Mouse (Mus musculus) common myeloid progenitor, adult 5-6 weeks (primary cell): ENCODE data around the gene Gna13. TPM values are rescaled to one million over a fixed set of nuclear protein-coding genes. Genes with fewer than 3 reads are reported as not detected.
A peak's percentile ranks its signal among the peaks of the same experiment; 100 is the strongest.

ENCODE experiments used
- ATAC-seq: replicated peaks from 2 replicates; pipeline ENCODE4 v1.8.0; 2016; ENCODE audit warnings: low read depth, mild to moderate bottlenecking, moderate TSS enrichment, inconsistent platforms; ENCODE audit not compliant: poor library complexity, severe bottlenecking
- total RNA-seq: library from RNA; stranded (forward); fragments of 200-1000, 187-1606 nt; gene quantifications from 2 replicates; pipeline ENCODE4 v1.2.3, GENCODE M21; 2017

The Gna13 gene
- total RNA-seq, 1 experiment from 2014 or later: 49.6 TPM

DNA sequence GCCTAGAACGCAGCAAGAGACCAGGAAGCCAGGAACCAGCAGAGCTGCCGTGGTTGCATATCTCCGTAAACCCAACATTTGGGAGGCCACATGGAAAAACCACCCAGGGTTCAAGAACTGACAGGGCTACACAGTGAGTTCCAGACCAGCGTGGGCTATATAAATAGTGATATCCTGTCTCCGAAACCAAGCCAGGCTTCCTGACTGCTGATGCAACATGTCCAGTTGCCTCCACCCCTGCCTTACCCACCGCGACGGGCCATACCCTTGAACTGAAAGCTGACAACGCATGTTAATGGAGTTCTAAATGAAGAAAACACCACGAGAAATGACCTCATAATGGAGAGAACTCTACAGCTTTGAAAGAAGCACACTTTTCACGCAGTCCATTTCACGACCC is 14.2 kb upstream of the Gna13 start:
- peak; percentile 37 for ATAC-seq

DNA sequence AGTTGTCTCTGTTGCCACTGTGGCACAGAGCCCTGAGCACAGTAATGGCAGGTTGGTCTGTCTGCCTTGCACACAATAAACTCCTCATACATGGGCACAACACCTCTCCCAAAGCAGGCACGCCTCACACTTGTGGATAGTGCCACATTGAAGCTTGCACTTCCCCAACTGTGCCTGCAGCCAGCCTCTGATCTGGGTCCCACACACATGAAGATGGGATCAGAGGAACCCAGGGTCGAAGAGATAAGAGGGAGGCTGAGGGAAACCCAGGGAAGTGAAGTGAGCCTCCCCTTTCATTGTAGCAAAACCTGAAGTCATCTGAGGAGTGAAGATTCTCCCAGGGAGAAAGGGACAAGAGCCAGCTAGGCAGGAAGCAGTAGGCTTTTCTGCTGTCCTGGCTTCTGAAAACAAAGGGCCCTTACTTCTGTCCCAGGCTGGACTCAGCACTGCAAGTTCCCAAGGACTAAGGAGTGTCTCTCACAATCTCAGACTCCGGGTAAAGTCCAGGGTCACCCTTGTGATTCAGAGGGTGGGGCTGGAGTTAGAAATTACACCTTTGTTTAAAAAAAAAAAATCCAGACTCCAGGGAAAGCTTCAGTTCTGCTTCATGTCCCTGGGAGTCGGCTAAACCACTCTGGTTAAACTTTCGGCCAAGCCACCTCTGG is 12.8 kb upstream of the Gna13 start:
- peak; percentile 24; the same call in 1 of the 2 replicates for ATAC-seq

- no peak for ATAC-seq
Observed at GRCm38 (mm10) chr11:109350317-109350714, 12.3 kb upstream of the Gna13 start.

GRCm38 (mm10) chr11:109351489-109351888 is 11.1 kb upstream of the Gna13 start:
- no peak for ATAC-seq

GRCm38 (mm10) chr11:109353391-109354235 is 9.0 kb upstream of the Gna13 start:
- ATAC-seq: no peak

DNA sequence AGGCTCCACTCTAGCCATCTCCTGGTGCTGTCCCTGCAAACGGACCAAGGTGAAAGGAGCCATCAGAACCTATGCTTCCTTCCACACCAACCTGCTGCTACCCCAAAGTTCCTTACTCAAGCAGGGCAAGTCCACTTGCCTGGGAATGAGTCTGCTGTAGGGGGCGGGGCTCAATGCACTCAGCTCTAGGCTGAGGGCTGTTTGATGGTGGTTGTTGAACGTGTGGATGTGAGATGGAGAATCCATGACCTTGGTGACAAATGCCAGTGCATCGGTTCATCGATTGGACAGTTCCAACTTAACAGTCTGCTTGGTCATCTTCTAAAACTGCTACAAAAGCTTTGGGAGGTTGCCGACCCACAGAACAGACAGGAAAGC is 8.4 kb upstream of the Gna13 start:
- no peak for ATAC-seq

DNA sequence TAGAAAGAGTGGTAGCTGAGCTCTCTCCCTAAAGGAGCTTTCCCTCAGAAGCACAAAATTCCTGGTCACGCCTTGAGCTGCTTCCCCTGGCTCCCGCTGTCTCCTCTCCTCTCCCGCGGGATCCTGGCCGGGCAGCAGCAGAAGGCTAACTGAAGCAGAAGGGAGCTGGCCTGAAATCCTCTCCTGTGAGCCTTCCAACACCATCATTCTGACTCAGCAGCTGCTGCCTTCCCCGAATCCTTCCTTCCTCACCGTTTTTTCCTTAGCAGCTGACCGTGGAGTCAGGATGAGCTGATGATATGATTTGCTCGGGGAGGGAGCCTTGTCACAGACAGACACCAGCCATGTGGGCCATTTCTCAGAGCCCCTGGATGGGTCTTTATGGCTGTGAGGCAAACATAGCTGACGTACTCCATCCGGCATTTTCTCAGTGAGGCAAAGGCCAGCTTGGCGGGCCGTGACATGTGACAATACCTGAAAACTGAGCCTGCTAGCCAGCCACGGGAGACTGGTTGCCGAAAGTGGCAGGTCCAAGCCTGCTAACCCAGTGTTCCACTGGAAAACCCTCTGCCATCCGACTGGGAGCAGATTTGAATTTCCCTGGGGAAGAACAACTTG is 6.8 kb upstream of the Gna13 start:
- ATAC-seq: no peak

DNA sequence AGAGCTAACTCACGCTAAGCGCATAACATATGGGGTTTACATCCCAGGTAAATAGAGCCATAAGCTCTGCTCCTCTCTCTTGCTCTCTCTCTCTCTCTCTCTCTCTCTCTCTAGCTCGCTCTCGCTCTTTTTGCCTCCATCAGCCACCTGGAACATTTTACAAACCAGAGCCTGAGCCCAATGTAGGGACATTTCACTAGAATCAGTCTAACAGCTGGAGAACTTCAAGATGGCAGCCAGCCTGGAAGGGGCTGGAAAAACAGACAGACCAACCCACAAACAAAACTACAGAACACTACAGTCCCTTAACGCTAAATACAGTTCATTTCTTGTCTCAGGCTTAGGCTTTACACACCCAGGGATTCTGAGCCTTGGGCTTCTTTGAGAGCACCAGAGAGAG is 5.5 kb upstream of the Gna13 start:
- ATAC-seq: no peak

- ATAC-seq: no peak
Observed at GRCm38 (mm10) chr11:109358549-109358948, 4.1 kb upstream of the Gna13 start.

DNA sequence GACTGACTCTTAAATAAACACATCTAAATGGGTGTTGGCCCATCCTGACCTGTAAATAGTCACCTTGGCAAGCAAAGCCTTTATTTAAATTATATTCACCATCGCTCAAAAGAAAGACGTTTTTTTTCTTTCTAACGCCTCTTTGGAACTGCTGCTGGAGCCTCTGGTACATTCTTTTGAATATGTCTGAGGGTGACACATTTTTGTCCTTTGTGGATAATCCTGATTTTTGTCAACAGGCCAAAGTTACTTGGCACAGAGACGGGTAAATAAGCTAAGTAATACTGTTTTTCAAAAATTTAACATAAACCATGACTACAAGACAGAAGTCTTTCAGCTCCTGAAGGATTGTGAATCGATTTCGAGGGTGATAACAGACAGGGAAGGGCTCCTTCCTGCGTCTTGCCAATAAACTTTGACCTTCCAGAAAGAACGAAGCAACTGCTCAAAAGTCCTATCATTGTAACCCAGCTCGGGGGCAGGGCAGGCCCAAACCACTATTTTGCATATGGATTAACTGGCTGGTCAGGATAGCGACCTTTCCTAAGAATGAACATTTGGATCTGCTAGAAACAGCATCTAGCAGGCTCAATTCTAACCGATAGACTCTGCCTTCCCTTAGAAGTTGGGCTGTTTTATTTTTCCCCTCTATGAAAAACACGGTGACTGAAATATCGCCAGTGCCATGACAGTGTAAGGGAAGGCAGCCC is 3.4 kb upstream of the Gna13 start:
- no peak for ATAC-seq

DNA sequence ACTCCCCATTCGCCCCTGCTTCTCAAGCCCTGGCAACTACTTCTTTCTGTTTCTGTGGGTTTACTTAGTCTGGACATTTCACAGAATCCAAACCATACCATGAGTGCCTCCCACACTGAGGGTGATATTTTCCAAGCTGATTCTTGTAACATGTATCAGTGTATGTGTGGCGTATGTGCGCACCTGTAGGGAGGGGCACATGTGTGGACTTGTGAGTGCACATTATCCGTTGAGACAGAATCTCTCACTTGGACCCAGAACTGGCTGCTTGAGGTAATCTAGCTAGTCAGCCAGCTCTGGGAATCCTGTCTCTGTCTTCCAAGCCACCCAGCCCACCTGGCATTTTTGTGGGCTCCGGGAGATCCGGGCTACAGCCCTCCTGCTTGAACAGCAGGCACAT is 2.5 kb upstream of the Gna13 start:
- ATAC-seq: no peak

GRCm38 (mm10) chr11:109360581-109361040 is 2.0 kb upstream of the Gna13 start:
- no peak for ATAC-seq

DNA sequence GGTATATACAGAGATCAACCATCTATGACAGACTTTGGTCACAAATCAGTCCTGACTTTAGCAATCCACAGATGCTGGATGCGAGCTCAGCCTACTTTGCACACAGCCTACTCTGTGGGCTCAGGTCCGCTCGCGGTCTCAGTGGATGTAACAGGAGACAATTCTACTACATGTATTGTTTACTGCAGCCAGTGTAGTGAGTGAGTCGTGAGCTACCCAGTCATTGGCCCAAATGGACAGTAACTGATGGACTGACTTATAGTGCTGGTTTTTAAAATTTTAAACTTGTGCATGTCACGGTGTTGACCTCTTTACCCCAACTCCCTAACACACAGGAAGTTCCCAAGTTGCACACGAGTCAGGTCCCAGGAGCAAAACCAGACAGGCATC is 1.4 kb upstream of the Gna13 start:
- ATAC-seq: no peak; the same call in 1 of the 2 replicates

GRCm38 (mm10) chr11:109361631-109362462 is 784 bp upstream of the Gna13 start:
- ATAC-seq: peak; percentile 37

DNA sequence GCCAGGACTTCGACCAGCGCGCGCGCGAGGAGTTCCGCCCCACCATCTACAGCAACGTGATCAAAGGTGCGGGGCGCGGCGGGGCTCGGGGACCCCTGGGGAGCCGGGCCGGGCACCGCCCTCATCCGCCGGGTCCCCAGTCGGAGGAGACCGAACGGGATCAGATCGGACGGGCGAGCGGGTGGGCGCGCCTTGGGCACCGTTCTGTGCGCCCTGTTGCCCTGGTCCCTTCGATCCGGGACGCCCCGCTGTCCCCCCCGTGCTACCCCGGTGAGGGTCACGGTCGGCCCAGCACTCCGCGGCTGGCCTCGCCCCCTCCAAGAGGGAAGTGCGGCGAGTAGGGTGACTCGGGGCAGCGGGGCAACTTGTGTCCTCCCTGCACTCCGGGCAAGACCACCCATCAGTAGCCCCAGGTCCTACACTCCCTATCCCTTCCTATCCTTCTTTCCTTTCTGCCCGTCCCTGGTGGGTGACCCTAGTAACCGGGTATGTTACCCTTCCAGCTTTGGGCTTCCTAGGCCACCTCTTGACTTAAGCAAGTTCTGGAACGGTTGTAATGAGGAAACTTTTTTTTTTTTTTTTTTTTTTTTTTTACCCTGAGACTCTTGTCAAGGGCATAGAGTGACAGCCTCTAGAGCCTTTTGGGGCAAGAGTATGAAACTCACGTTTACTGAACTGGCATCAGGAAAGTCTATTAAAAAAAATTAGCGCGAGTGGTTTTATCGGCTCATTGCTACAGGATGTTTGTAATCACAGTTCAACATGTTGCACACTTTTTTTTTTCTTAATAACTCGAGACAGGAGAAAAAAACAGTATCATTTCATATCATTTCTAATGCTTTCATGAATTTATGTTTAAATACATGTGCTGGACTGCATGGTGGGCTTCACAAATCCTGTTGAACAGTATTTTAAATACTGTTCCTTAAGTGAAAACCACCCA is 831 bp downstream of the Gna13 start:
- peak; percentile 28 for ATAC-seq

DNA sequence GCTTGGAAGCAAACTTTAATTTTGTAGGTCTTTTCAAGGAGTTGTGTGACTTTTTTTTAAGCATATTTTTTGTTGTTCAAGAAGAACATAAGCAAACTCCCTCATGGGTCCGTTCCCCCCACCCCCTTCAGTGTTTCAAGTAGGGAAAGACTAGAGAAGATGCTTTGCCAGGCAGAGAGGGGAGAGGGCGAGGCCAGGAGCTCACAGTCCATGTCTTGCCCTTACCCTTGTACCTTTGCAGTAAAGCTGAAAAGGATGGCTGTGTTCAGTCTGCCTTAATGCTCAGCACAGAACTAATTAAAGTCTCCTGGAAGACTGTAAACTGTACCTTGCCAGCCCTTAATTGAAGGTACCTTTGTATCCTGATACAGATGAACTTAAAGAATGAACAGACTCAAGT is 1.7 kb downstream of the Gna13 start:
- ATAC-seq: no peak

- ATAC-seq: no peak
Observed at GRCm38 (mm10) chr11:109364881-109365280, 2.2 kb downstream of the Gna13 start.

DNA sequence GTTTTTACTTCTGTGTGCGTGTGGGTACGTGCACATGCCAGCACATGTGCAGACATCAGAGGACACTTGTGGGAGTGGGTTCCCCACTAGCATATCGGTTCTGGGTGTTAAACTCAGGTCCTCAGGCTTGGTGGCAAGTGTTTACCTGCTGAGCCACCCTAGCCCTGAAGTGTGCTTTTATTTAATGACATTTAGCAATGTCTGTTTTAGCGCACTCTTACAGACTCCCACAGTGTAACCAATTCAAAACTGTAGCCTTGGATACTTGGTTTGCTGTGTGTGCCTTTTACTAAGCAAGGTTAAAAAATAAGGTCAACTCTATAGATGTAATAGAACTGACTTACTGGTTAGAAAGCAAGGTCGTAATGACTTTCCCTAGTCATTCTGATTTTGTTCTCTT is 3.2 kb downstream of the Gna13 start:
- ATAC-seq: no peak
